Mouse (Mus musculus): ENCODE data around the gene Cbx2. TPM values are rescaled to one million over a fixed set of nuclear protein-coding genes. Genes with fewer than 3 reads are reported as not detected.

Cbx2 gene
- total and polyA plus RNA-seq, 3 experiments = 13.1 to 13.3 TPM; not detected in 1

DNA sequence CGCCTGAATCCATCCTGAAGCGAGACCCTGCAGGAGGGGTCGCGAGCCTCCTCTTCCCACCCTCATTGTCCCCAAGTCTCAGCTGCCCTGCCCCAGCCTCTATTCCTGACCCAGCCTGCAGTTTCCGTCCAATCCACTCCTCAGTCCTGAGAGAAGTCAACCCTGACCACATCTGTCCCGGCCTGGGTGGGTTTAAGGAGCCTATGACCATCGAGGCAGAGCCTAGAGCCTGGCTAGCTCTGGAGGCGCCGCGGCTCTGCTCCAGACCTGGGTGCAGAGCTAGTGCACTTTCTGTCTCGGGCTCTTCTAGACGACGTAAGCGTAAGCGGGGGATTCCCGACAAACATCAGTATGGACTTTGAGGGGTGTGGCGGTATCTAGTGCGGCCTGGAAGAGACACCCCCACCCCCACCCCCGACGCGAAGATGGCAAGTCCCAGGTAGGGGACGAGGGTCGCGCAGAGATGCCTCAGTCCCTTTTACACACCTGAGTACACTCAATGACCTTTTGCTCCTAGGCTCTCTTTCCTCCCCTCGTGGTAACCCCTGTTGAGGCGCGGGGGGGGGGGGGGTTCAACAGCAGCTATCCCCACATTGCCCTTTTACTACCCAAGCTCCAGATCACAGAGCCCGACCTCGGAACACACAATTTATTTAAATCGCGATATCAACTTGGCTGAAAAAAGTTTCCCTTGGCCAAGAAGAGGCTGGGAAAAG lies 19.1 kb downstream of the Cbx2 start:
- peaks cover 0 to 10% of the 10 kb centered on the region in 2 experiments; a peak in 3 of 4 replicates for H3K4me1 ChIP-seq (ENCODE audit: control insufficient read depth in 1 of 2, insufficient read depth in 2 of 2, low read length in 2 of 2)
- H3K4me3 ChIP-seq (ENCODE audit: control insufficient read depth in 1 of 2, insufficient read depth in 1 of 2, low read depth in 2 of 2, low read length in 2 of 2) = peak overlapping the region; percentile 84 to 90
- DNase-seq (ENCODE audit: low read depth, low spot score) = no peak
- peaks cover 0 to 9% of the 10 kb centered on the region in 2 experiments; a peak in 2 of 4 replicates for H3K36me3 ChIP-seq (ENCODE audit: control insufficient read depth in 1 of 2, insufficient read depth in 2 of 2, low read length in 2 of 2)
- peak overlapping the region; percentile 85 for H3K9ac ChIP-seq (ENCODE audit: control insufficient read depth, low read depth, low read length, poor library complexity, severe bottlenecking)
- no peak for TF ChIP-seq BHLHE40 (IDR thresholded peaks at IDR 0.05; ENCODE audit: borderline replicate concordance, low read depth, low read length)
- no peak for TF ChIP-seq SIN3A (IDR thresholded peaks at IDR 0.05; ENCODE audit: low read length)
- no peak for TF ChIP-seq MAX (IDR thresholded peaks at IDR 0.05; ENCODE audit: low read length)
- no peak for TF ChIP-seq UBTF (IDR thresholded peaks at IDR 0.05; ENCODE audit: borderline replicate concordance, insufficient read depth, low read depth, low read length)
- TF ChIP-seq ZMIZ1 (IDR thresholded peaks at IDR 0.05; ENCODE audit: low read depth, low read length) = no peak
- no peak for TF ChIP-seq POLR2AphosphoS2 (IDR thresholded peaks at IDR 0.05; ENCODE audit: low read length)
- no peak for TF ChIP-seq POLR2A (IDR thresholded peaks at IDR 0.05; ENCODE audit: control insufficient read depth in 1 of 2, insufficient read depth in 1 of 2, low read depth in 1 of 2, low read length in 2 of 2, poor library complexity in 1 of 2)
- no peak for TF ChIP-seq USF2 (IDR thresholded peaks at IDR 0.05; ENCODE audit: borderline replicate concordance in 1 of 2, insufficient read depth in 1 of 2, low read depth in 1 of 2, low read length in 2 of 2)
- TF ChIP-seq NELFE (IDR thresholded peaks at IDR 0.05; ENCODE audit: low read depth, low read length) = no peak
- no peak for TF ChIP-seq HCFC1 (IDR thresholded peaks at IDR 0.05; ENCODE audit: low read depth, low read length)
- no peak for TF ChIP-seq NRF1 (IDR thresholded peaks at IDR 0.05; ENCODE audit: insufficient read depth, low read depth, low read length, poor library complexity, severe bottlenecking)
- no peak overlapping the region for H3K27ac ChIP-seq (ENCODE audit: control insufficient read depth, low read depth, low read length)
- no peaks in the 10 kb centered on the region for H3K27me3 ChIP-seq (ENCODE audit: control insufficient read depth in 1 of 2, insufficient read depth in 2 of 2, low read length in 2 of 2)
- H3K9me3 ChIP-seq (replicated peaks; ENCODE audit: insufficient read depth, low read length) = no peaks in the 10 kb centered on the region
- H3K79me2 ChIP-seq (ENCODE audit: control insufficient read depth, insufficient read depth, low read length, poor library complexity) = peaks cover 4% of the 10 kb centered on the region

DNA sequence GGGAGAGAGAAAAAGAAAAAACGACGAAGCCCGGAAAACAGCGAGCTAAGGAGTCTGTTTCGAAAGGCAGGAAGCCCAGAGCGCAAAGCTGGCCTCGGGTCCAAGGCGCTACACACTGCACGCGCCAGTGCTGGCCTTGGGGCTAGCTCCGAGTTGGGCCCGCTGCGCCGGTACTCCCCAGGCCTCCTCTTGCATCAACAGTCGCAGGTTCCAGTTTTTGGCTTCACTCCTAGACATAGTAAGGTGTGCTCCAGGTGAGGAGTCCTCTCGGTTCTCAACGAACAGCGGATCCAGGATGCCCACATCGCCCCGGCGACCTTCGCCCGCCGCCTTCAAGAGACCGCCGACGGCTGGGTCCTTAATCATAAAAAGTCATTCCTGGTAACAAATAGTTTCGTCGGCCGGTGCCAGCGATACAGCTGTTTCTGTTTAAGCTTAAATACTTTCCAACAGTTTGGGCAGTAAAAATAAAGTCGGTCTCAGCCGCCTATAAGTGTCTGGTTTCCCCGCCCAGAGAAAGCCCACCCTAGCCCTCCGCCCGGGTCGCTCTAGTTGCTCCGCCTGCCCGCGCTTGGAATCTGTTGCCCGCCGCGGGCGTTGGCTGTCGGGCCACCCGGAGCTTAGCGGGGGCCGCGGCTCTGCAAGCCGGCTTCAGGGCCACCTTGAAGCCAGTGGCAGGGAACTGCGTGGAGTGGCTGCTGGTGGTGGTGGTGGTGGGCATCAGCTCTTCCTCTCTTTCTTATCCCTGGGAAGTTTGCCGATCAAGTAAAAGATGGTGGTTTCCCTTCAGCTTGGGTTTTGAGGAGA lies 19.9 kb downstream of the Cbx2 start:
- Histone ChIP-seq H3K9ac (ENCODE audit: control insufficient read depth, low read depth, low read length, poor library complexity, severe bottlenecking) (no peak overlapping the region), H3K4me3 (ENCODE audit: control insufficient read depth in 1 of 2, insufficient read depth in 1 of 2, low read depth in 2 of 2, low read length in 2 of 2) (no peak overlapping the region), H3K4me1 (ENCODE audit: control insufficient read depth in 1 of 2, insufficient read depth in 2 of 2, low read length in 2 of 2) (peaks cover 0 to 10% of the 10 kb centered on the region in 2 experiments; a peak in 3 of 4 replicates), H3K36me3 (ENCODE audit: control insufficient read depth in 1 of 2, insufficient read depth in 2 of 2, low read length in 2 of 2) (peaks cover 0 to 9% of the 10 kb centered on the region in 2 experiments; a peak in 2 of 4 replicates), H3K27ac (ENCODE audit: control insufficient read depth, low read depth, low read length) (no peak overlapping the region), H3K79me2 (ENCODE audit: control insufficient read depth, insufficient read depth, low read length, poor library complexity) (peaks cover 4% of the 10 kb centered on the region), H3K27me3 (ENCODE audit: control insufficient read depth in 1 of 2, insufficient read depth in 2 of 2, low read length in 2 of 2) (no peaks in the 10 kb centered on the region), H3K9me3 (replicated peaks; ENCODE audit: insufficient read depth, low read length) (no peaks in the 10 kb centered on the region)
- DNase-seq (ENCODE audit: low read depth, low spot score) = no peak
- no peak for TF ChIP-seq UBTF (IDR thresholded peaks at IDR 0.05; ENCODE audit: borderline replicate concordance, insufficient read depth, low read depth, low read length)
- no peak for TF ChIP-seq MYB (IDR thresholded peaks at IDR 0.05; ENCODE audit: low read depth, low read length)
- no peak for TF ChIP-seq MEF2A (IDR thresholded peaks at IDR 0.05; ENCODE audit: extremely low read depth, insufficient replicate concordance, low read depth, low read length, poor library complexity, severe bottlenecking)
- TF ChIP-seq BHLHE40 (IDR thresholded peaks at IDR 0.05; ENCODE audit: borderline replicate concordance, low read depth, low read length) = no peak
- no peak for TF ChIP-seq MAX (IDR thresholded peaks at IDR 0.05; ENCODE audit: low read length)
- TF ChIP-seq NRF1 (IDR thresholded peaks at IDR 0.05; ENCODE audit: insufficient read depth, low read depth, low read length, poor library complexity, severe bottlenecking) = no peak
- no peak for TF ChIP-seq POLR2A (IDR thresholded peaks at IDR 0.05; ENCODE audit: control insufficient read depth in 1 of 2, insufficient read depth in 1 of 2, low read depth in 1 of 2, low read length in 2 of 2, poor library complexity in 1 of 2)
- no peak for TF ChIP-seq USF2 (IDR thresholded peaks at IDR 0.05; ENCODE audit: borderline replicate concordance in 1 of 2, insufficient read depth in 1 of 2, low read depth in 1 of 2, low read length in 2 of 2)
